Mouse (Mus musculus) intestine, embryonic 14.5 days (tissue): Measurements from ENCODE around the gene Trim69. TPM values are rescaled to one million over a fixed set of nuclear protein-coding genes. Genes with fewer than 3 reads are reported as not detected.
A peak's percentile ranks its signal among the peaks of the same experiment; 100 is the strongest.

Experiments
- ATAC-seq: fragments of 200-750 bp; cut with Nextera tagmentation; replicated peaks from 2 replicates; pipeline ENCODE4 v1.8.0; 2017; ENCODE audit warnings: low read depth, moderate number of reproducible peaks, moderate TSS enrichment, moderate library complexity; ENCODE audit not compliant: low FRiP score, low TSS enrichment
- DNase-seq: peaks from one replicate; pipeline ENCODE4 v3.0.0-alpha.2; 2018; ENCODE audit warnings: low spot score
- H3K27ac ChIP-seq: fragments of 300-500 bp; sonication (generic); 2 replicates; pipeline ENCODE4 v1.5.1; 2014; ENCODE audit warnings: low read depth, mild to moderate bottlenecking, control low read depth
- H3K27me3 ChIP-seq: fragments of 300-500 bp; sonication (generic); replicated peaks from 2 replicates; pipeline ENCODE4 v1.6.1; 2014; ENCODE audit warnings: low read length, control low read depth; ENCODE audit not compliant: control insufficient read depth, insufficient read depth
- H3K36me3 ChIP-seq: fragments of 300-500 bp; sonication (generic); 2 replicates; pipeline ENCODE4 v1.6.1; 2014; ENCODE audit warnings: low read length, control low read depth; ENCODE audit not compliant: control insufficient read depth, insufficient read depth
- H3K4me1 ChIP-seq: fragments of 300-500 bp; sonication (generic); replicated peaks from 2 replicates; pipeline ENCODE4 v1.6.1; 2014; ENCODE audit warnings: low read length, control low read depth, mixed read lengths; ENCODE audit not compliant: control insufficient read depth, insufficient read depth
- H3K4me2 ChIP-seq: fragments of 300-500 bp; sonication (generic); 2 replicates; pipeline ENCODE4 v1.6.1; 2014; ENCODE audit warnings: low read length
- H3K4me3 ChIP-seq: fragments of 300-500 bp; sonication (generic); 2 replicates; pipeline ENCODE4 v1.5.1; 2014; ENCODE audit warnings: low read depth, low read length, control low read depth, mixed read lengths
- H3K9ac ChIP-seq: fragments of 300-500 bp; sonication (generic); 2 replicates; pipeline ENCODE4 v1.6.1; 2014; ENCODE audit warnings: mild to moderate bottlenecking, low read length
- H3K9me3 ChIP-seq: fragments of 300-500 bp; sonication (generic); 2 replicates; pipeline ENCODE4 v1.6.1; 2016; ENCODE audit warnings: low read length, control low read depth; ENCODE audit not compliant: control insufficient read depth
- WGBS: fragments of 180-500 bp; shearing (Covaris S2); extraction: QIAGEN DNeasy Blood & Tissue Kit; methylation state at CpG from one replicate; pipeline ENCODE4 v1.1.7; 2014; 5-methylcytosine and 5-hydroxymethylcytosine counted together
- polyA plus RNA-seq: library from polyadenylated mRNA; unstranded; fragments of >200 nt; fragmentation: Nextera tagmentation; extraction: Ambion mirVana; gene quantifications from 2 replicates; pipeline ENCODE4 v1.2.1, GENCODE M21; 2014

Trim69 gene
- polyA plus RNA-seq, 1 experiment from 2014 or later: not detected

GRCm38 (mm10) chr2:122149316-122149715 lies 11.2 kb upstream of the Trim69 start:
- H3K27ac ChIP-seq: no peak overlapping the region
- no peaks in the 10 kb centered on the region for H3K9me3 ChIP-seq
- 93% methylated on average over 6 of the region's 6 CpGs for WGBS
- H3K4me3 ChIP-seq: 0 out of 2 replicates have a peak overlapping the region, but pooled peaks have one; percentile 72
- ATAC-seq (no peak), DNase-seq (no peak)
- peaks cover 11% of the 10 kb centered on the region; the same call in 1 of the 2 replicates for H3K36me3 ChIP-seq
- peak overlapping the region; percentile 62; the same call in 1 of the 2 replicates for H3K4me2 ChIP-seq
- H3K4me1 ChIP-seq: no peaks in the 10 kb centered on the region; the same call in 1 of the 2 replicates
- no peak overlapping the region for H3K9ac ChIP-seq
- no peaks in the 10 kb centered on the region for H3K27me3 ChIP-seq

- WGBS: 91% methylated on average over 3 of the region's 3 CpGs
- no peaks in the 10 kb centered on the region; the same call in 1 of the 2 replicates for H3K4me1 ChIP-seq
- no peak for ATAC-seq
- no peak overlapping the region for H3K4me2 ChIP-seq
- no peak overlapping the region for H3K4me3 ChIP-seq
- H3K27me3 ChIP-seq: no peaks in the 10 kb centered on the region
- no peak overlapping the region for H3K9ac ChIP-seq
- peaks cover 14% of the 10 kb centered on the region; the same call in 1 of the 2 replicates for H3K36me3 ChIP-seq
- H3K9me3 ChIP-seq: no peaks in the 10 kb centered on the region
- peak; percentile 38 for DNase-seq
- H3K27ac ChIP-seq: no peak overlapping the region
Observed at GRCm38 (mm10) chr2:122149716-122150115, 10.8 kb upstream of the Trim69 start.

GRCm38 (mm10) chr2:122151221-122151620 lies 9.3 kb upstream of the Trim69 start:
- Histone ChIP-seq H3K4me2 (no peak overlapping the region), H3K9me3 (no peaks in the 10 kb centered on the region), H3K27ac (no peak overlapping the region), H3K9ac (no peak overlapping the region), H3K36me3 (peaks cover 14% of the 10 kb centered on the region; the same call in 1 of the 2 replicates), H3K4me3 (no peak overlapping the region), H3K27me3 (no peaks in the 10 kb centered on the region), H3K4me1 (no peaks in the 10 kb centered on the region; the same call in 1 of the 2 replicates)
- ATAC-seq (no peak), DNase-seq (peak; percentile 47)
- WGBS: 91% methylated on average over 1 of the region's 1 CpGs

- ATAC-seq (no peak), DNase-seq (no peak)
- WGBS: 84% methylated on average over 3 of the region's 3 CpGs
- Histone ChIP-seq H3K27me3 (no peaks in the 10 kb centered on the region), H3K9me3 (no peaks in the 10 kb centered on the region), H3K4me1 (no peaks in the 10 kb centered on the region; the same call in 1 of the 2 replicates), H3K36me3 (peaks cover 14% of the 10 kb centered on the region; the same call in 1 of the 2 replicates), H3K27ac (no peak overlapping the region), H3K4me2 (no peak overlapping the region), H3K4me3 (no peak overlapping the region), H3K9ac (no peak overlapping the region)
Observed at GRCm38 (mm10) chr2:122152850-122153249, 7.7 kb upstream of the Trim69 start.

- Histone ChIP-seq H3K27me3 (no peaks in the 10 kb centered on the region), H3K9ac (no peak overlapping the region), H3K27ac (no peak overlapping the region), H3K36me3 (peaks cover 14% of the 10 kb centered on the region; the same call in 1 of the 2 replicates), H3K4me2 (no peak overlapping the region), H3K4me1 (no peaks in the 10 kb centered on the region; the same call in 1 of the 2 replicates), H3K4me3 (no peak overlapping the region), H3K9me3 (no peaks in the 10 kb centered on the region)
- no peak for ATAC-seq
- DNase-seq: no peak
- 85% methylated on average over 6 of the region's 7 CpGs for WGBS
Observed at GRCm38 (mm10) chr2:122153681-122154365, 6.7 kb upstream of the Trim69 start.

- DNase-seq: no peak
Observed at GRCm38 (mm10) chr2:122154479-122154878, 6.0 kb upstream of the Trim69 start.

GRCm38 (mm10) chr2:122155292-122155691 lies 5.2 kb upstream of the Trim69 start:
- Histone ChIP-seq H3K4me3 (no peak overlapping the region), H3K36me3 (peaks cover 14% of the 10 kb centered on the region; the same call in 1 of the 2 replicates), H3K27ac (no peak overlapping the region), H3K4me2 (no peak overlapping the region), H3K27me3 (no peaks in the 10 kb centered on the region), H3K9me3 (no peaks in the 10 kb centered on the region), H3K9ac (no peak overlapping the region), H3K4me1 (no peaks in the 10 kb centered on the region; the same call in 1 of the 2 replicates)
- no peak for ATAC-seq
- DNase-seq: no peak
- WGBS: 71% methylated on average over 2 of the region's 2 CpGs

More at GRCm38 (mm10) chr2:122154479-122154878, 6.0 kb upstream of the Trim69 start:
- Histone ChIP-seq H3K4me1 (no peaks in the 10 kb centered on the region; the same call in 1 of the 2 replicates), H3K27ac (no peak overlapping the region), H3K36me3 (peaks cover 14% of the 10 kb centered on the region; the same call in 1 of the 2 replicates), H3K9me3 (no peaks in the 10 kb centered on the region), H3K9ac (no peak overlapping the region), H3K27me3 (no peaks in the 10 kb centered on the region), H3K4me3 (no peak overlapping the region), H3K4me2 (no peak overlapping the region)
- no peak for ATAC-seq
- 88% methylated on average over 2 of the region's 2 CpGs for WGBS

- Histone ChIP-seq H3K4me1 (peaks cover 1% of the 10 kb centered on the region), H3K4me2 (no peak overlapping the region), H3K9ac (no peak overlapping the region), H3K9me3 (no peaks in the 10 kb centered on the region), H3K27ac (no peak overlapping the region), H3K36me3 (peaks cover 13% of the 10 kb centered on the region; the same call in 1 of the 2 replicates), H3K4me3 (no peak overlapping the region), H3K27me3 (no peaks in the 10 kb centered on the region)
- DNase-seq (peak; percentile 38), ATAC-seq (no peak)
- 86% methylated on average over 4 of the region's 4 CpGs for WGBS
Observed at GRCm38 (mm10) chr2:122156051-122156700, 4.3 kb upstream of the Trim69 start.
